Mouse (Mus musculus): Measurements from ENCODE around the gene Gm45837.

DNA sequence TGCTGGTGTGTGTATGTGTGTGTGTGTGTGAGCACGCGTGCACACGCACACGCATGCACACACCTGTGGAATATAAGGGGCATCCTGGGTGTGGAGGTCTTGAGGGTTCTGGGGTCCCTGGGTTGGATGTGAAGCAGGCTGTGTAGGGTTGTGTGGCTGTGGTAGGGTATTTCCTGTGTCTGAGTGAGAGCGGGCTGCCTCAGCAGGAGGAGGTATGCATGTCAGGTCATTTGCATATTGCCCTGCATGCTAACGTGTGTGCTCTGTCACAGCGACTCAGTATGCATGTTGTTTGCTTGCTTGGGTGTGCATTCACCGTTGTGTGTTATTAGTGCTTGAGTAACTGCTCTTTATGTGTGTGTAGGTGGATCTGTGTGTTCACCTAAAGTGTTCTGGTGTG is 12.0 kb downstream of the Gm45837 start:
- TF ChIP-seq CTCF (IDR thresholded peaks at IDR 0.05; ENCODE audit: low read depth, low read length) = no peak
- TF ChIP-seq POLR2A (IDR thresholded peaks at IDR 0.05; ENCODE audit: extremely low read depth, insufficient read depth, low read length) = no peak

All from liver, adult 2 months (tissue).